In genomic region chr3:138083896-138084295, GRCm38 (mm10) we compare ENCODE assay signal across 23 mouse cellular contexts. TPM values are rescaled to one million over a fixed set of nuclear protein-coding genes. Genes with fewer than 3 reads are reported as not detected.
DNase-seq lines count a peak whose midpoint lies in the region; ATAC-seq and TF ChIP-seq lines count a peak whose summit lies in the region.
"Had no signal": no experiment of that assay in that cellular context is flagged by ENCODE, and none has a peak within 500 bp of the region (broad histone marks: within the 10 kb centered on the region; RNA-seq: fewer than 3 reads in every experiment).

No protein-coding gene starts in this region.

- no peak for ATAC-seq in heart, embryonic 13.5 days (ENCODE audit: extremely low read depth, insufficient number of reproducible peaks, low FRiP score, low TSS enrichment)
- ATAC-seq in heart, postnatal 0 days (ENCODE audit: insufficient read depth, low read depth) = no peak
- ATAC-seq: forebrain, embryonic 15.5 days; inflammation-experienced regulatory T-cells, adult 6 months; intestine, postnatal 0 days had no signal

- no peaks in the 10 kb centered on the region for H3K27me3 ChIP-seq in heart, adult 2 months (ENCODE audit: control insufficient read depth, insufficient read depth, low read length)
- no peaks in the 10 kb centered on the region for H3K27me3 ChIP-seq in heart, embryonic 13.5 days (replicated peaks)
- no peaks in the 10 kb centered on the region for H3K27me3 ChIP-seq in heart, postnatal 0 days (ENCODE audit: control insufficient read depth, insufficient read depth, low read length)
- H3K27me3 ChIP-seq: embryonic facial prominence, embryonic 15.5 days; forebrain, embryonic 15.5 days had no signal

- TF ChIP-seq CTCF in heart, adult 2 months (IDR thresholded peaks at IDR 0.05) = no peak
- no peak for TF ChIP-seq CTCF in heart, postnatal 0 days (IDR thresholded peaks at IDR 0.05; ENCODE audit: low read depth)

- no peak for TF ChIP-seq POLR2A in heart, adult 2 months (IDR thresholded peaks at IDR 0.05; ENCODE audit: insufficient read depth, low read depth, low read length)

- no peak overlapping the region for H3K9ac ChIP-seq in heart, adult 2 months (ENCODE audit: low read depth, low read length)
- H3K9ac ChIP-seq in heart, embryonic 13.5 days = no peak overlapping the region
- H3K9ac ChIP-seq in heart, postnatal 0 days (replicated peaks; ENCODE audit: low read depth, low read length) = no peak overlapping the region
- H3K9ac ChIP-seq: embryonic facial prominence, embryonic 15.5 days; forebrain, embryonic 15.5 days; hindbrain, embryonic 12.5 days had no signal

- H3K79me2 ChIP-seq in heart, adult 2 months (replicated peaks; ENCODE audit: control insufficient read depth, insufficient read depth, low read length) = no peaks in the 10 kb centered on the region

- no peaks in the 10 kb centered on the region for H3K9me3 ChIP-seq in heart, embryonic 13.5 days
- no peaks in the 10 kb centered on the region for H3K9me3 ChIP-seq in heart, postnatal 0 days (replicated peaks; ENCODE audit: control insufficient read depth, low read length)
- H3K9me3 ChIP-seq: embryonic facial prominence, embryonic 15.5 days; forebrain, embryonic 15.5 days; hindbrain, embryonic 12.5 days had no signal

- 68% methylated on average over 4 of the region's 4 CpGs for WGBS in heart, adult 2 months
- 64% methylated on average over 4 of the region's 4 CpGs for WGBS in heart, embryonic 13.5 days
- WGBS in heart, postnatal 0 days = 60% methylated on average over 4 of the region's 4 CpGs

- H3K4me1 ChIP-seq in heart, adult 2 months (ENCODE audit: control insufficient read depth, insufficient read depth, low read length) = no peaks in the 10 kb centered on the region
- H3K4me1 ChIP-seq in heart, embryonic 13.5 days = peaks cover 29% of the 10 kb centered on the region
- peaks cover 13% of the 10 kb centered on the region for H3K4me1 ChIP-seq in heart, postnatal 0 days (ENCODE audit: control insufficient read depth, insufficient read depth)
- H3K4me1 ChIP-seq: embryonic facial prominence, embryonic 15.5 days; hindbrain, embryonic 12.5 days had no signal

- DNase-seq in heart, adult 2 months = no peak
- no peak for DNase-seq in heart, postnatal 4 days
- DNase-seq in heart, adult 11 months = no peak
- no peak for DNase-seq in heart, postnatal 0 days (ENCODE audit: low spot score)
- DNase-seq in heart, postnatal 36 days = no peak
- DNase-seq: adrenal gland, adult 2 months; adrenal gland, postnatal 25 days; embryo, embryonic 11 days; gastrocnemius, adult 2 months; gastrocnemius, postnatal 25 days; kidney, adult 8-10 months had no signal

- H3K36me3 ChIP-seq in heart, adult 2 months (ENCODE audit: control insufficient read depth, insufficient read depth, low read length) = peaks cover 2% of the 10 kb centered on the region; the same call in 1 of the 2 replicates
- H3K36me3 ChIP-seq in heart, embryonic 13.5 days = peaks cover 22% of the 10 kb centered on the region
- peaks cover 22% of the 10 kb centered on the region for H3K36me3 ChIP-seq in heart, postnatal 0 days (replicated peaks; ENCODE audit: control insufficient read depth, insufficient read depth, low read length)
- H3K36me3 ChIP-seq: embryonic facial prominence, embryonic 15.5 days; forebrain, embryonic 15.5 days; hindbrain, embryonic 12.5 days had no signal

- no peak for TF ChIP-seq EP300 in heart, adult 2 months (IDR thresholded peaks at IDR 0.05; ENCODE audit: insufficient read depth, low read depth, low read length)
- no peak for TF ChIP-seq EP300 in heart, postnatal 0 days (IDR thresholded peaks at IDR 0.05; ENCODE audit: low read depth)

- H3K4me3 ChIP-seq in heart, adult 2 months = no peak overlapping the region
- no peak overlapping the region for H3K4me3 ChIP-seq in heart, embryonic 13.5 days
- no peak overlapping the region for H3K4me3 ChIP-seq in heart, postnatal 0 days (ENCODE audit: low read depth, low read length)
- H3K4me3 ChIP-seq: embryonic facial prominence, embryonic 15.5 days; erythroblast, embryonic 14.5 days; forebrain, embryonic 15.5 days; gastrocnemius, adult 2 months; hindbrain, embryonic 12.5 days had no signal

- no peak overlapping the region for H3K4me2 ChIP-seq in heart, embryonic 13.5 days
- no peak overlapping the region for H3K4me2 ChIP-seq in heart, postnatal 0 days (ENCODE audit: low read depth, low read length)
- H3K4me2 ChIP-seq: embryonic facial prominence, embryonic 15.5 days; forebrain, embryonic 15.5 days; hindbrain, embryonic 12.5 days had no signal

- intact Hi-C loops in heart, adult 2 months (cut with DNase I) = no loop called here
- intact Hi-C loops in heart, postnatal 36 days (cut with DNase I) = loop anchor here (5.0 kb wide), 1 partner anchor 33 kb away; no protein-coding TSS in a partner anchor

- peak overlapping the region; percentile 65 for H3K27ac ChIP-seq in heart, adult 2 months
- peak overlapping the region; percentile 79 for H3K27ac ChIP-seq in heart, embryonic 13.5 days (replicated peaks)
- 0 out of 2 replicates have a peak overlapping the region, but pooled peaks have one; percentile 68 for H3K27ac ChIP-seq in heart, postnatal 0 days (ENCODE audit: low read depth)
- H3K27ac ChIP-seq: embryonic facial prominence, embryonic 15.5 days; forebrain, embryonic 15.5 days; hindbrain, embryonic 12.5 days had no signal

RNA-seq across cellular contexts. Expression of gene Gm5105, which starts 16.7 kb away (rescaled TPM):
- 1 to 10 TPM in 1 of 2 experiments, under 1 TPM in 1; 0.77 to 1.4 TPM for total RNA-seq in heart, adult 2 months (2021)
- polyA plus RNA-seq in heart, adult 2 months (2012; rRNA removed) = 1.4 and 2.0 TPM in 2 replicates
- total RNA-seq in heart, postnatal 4 days (2021) = 1 to 10 TPM in 1 of 2 experiments, under 1 TPM in 1; 0.48 to 1.0 TPM
- polyA plus RNA-seq in heart, embryonic 13.5 days (2015; fragmentation: Nextera tagmentation; extraction: Ambion mirVana) = 0.36 and 0.56 TPM in 2 replicates
- total RNA-seq in heart, postnatal 0 days (2014; rRNA removed; ENCODE audit: low replicate concordance) = 0.11 and 1.4 TPM in 2 replicates
- 0.41 and 0.64 TPM in 2 replicates for polyA plus RNA-seq in heart, postnatal 0 days (2015; fragmentation: Nextera tagmentation; extraction: Ambion mirVana)
- total RNA-seq in heart, postnatal 36 days (2021) = under 1 TPM; 0.64 to 0.81 TPM
- total RNA-seq: adrenal gland, adult 2 months; adrenal gland, postnatal 25 days; common myeloid progenitor, adult 5-6 weeks; ES-E14; granulocyte monocyte progenitor cell, adult 5-6 weeks had no signal
- polyA plus RNA-seq: adrenal gland, adult 2 months; embryonic facial prominence, embryonic 11.5 days; erythroblast, embryonic 14.5 days; forebrain, embryonic 11.5 days; hindbrain, embryonic 12.5 days; inflammation-experienced regulatory T-cells, adult 6 months; intestine, postnatal 0 days had no signal

RNA-seq across cellular contexts. Expression of gene 1110002E22Rik, which starts 19.0 kb away (rescaled TPM):
- 10 to 100 TPM; 48.1 to 48.8 TPM for total RNA-seq in heart, adult 2 months (2021)
- polyA plus RNA-seq in heart, adult 2 months (2012; rRNA removed) = 14.7 and 22.9 TPM in 2 replicates
- total RNA-seq in heart, postnatal 4 days (2021) = 10 to 100 TPM; 56.0 to 60.4 TPM
- 9.4 and 11.1 TPM in 2 replicates for polyA plus RNA-seq in heart, embryonic 13.5 days (2015; fragmentation: Nextera tagmentation; extraction: Ambion mirVana)
- 30.8 and 32.5 TPM in 2 replicates for total RNA-seq in heart, postnatal 0 days (2014; rRNA removed; ENCODE audit: low replicate concordance)
- 12.2 and 13.3 TPM in 2 replicates for polyA plus RNA-seq in heart, postnatal 0 days (2015; fragmentation: Nextera tagmentation; extraction: Ambion mirVana)
- total RNA-seq in heart, postnatal 36 days (2021) = 10 to 100 TPM; 52.5 to 58.2 TPM
- total RNA-seq: common myeloid progenitor, adult 5-6 weeks; granulocyte monocyte progenitor cell, adult 5-6 weeks had no signal
- polyA plus RNA-seq: erythroblast, embryonic 14.5 days; forebrain, embryonic 11.5 days; inflammation-experienced regulatory T-cells, adult 6 months had no signal

RNA-seq across cellular contexts. Expression of gene Trmt10a, which starts 59.4 kb away (rescaled TPM):
- 1 to 10 TPM; 3.2 to 3.8 TPM for total RNA-seq in heart, adult 2 months (2021)
- polyA plus RNA-seq in heart, adult 2 months (2012; rRNA removed) = 0.47 and 1.3 TPM in 2 replicates
- total RNA-seq in heart, postnatal 4 days (2021) = 1 to 10 TPM; 4.4 to 6.1 TPM
- polyA plus RNA-seq in heart, embryonic 13.5 days (2015; fragmentation: Nextera tagmentation; extraction: Ambion mirVana) = 8.5 and 10.1 TPM in 2 replicates
- total RNA-seq in heart, postnatal 0 days (2014; rRNA removed; ENCODE audit: low replicate concordance) = 3.7 TPM in 2 replicates
- 5.3 and 5.4 TPM in 2 replicates for polyA plus RNA-seq in heart, postnatal 0 days (2015; fragmentation: Nextera tagmentation; extraction: Ambion mirVana)
- 1 to 10 TPM; 2.3 to 3.2 TPM for total RNA-seq in heart, postnatal 36 days (2021)
